Mouse (Mus musculus) cortical plate, adult 2 months (tissue): ENCODE data around the gene Cstf1.

Experiments used
- CTCF ChIP-seq: fragments of 200-500 bp; IDR thresholded peaks from 2 replicates; pipeline ENCODE4 v1.5.1; 2011; ENCODE audit warnings: mild to moderate bottlenecking, control low read depth, low read length; ENCODE audit not compliant: insufficient read depth; ENCODE audit errors: extremely low read depth
- POLR2A ChIP-seq: fragments of 200-500 bp; IDR thresholded peaks from 2 replicates; pipeline ENCODE4 v1.6.1; 2011; ENCODE audit warnings: mild to moderate bottlenecking, low read length, control low read depth; ENCODE audit not compliant: insufficient read depth; ENCODE audit errors: extremely low read depth

- TF ChIP-seq CTCF (no peak), POLR2A (no peak)
Measured at GRCm38 (mm10) chr2:172392041-172392521, 21.6 kb downstream of the Cstf1 start.
